Mouse (Mus musculus) erythroblast, embryonic 14.5 days (primary cell): ENCODE results near the gene Fam120b.

Experiments used
- GATA1 ChIP-seq: IDR thresholded peaks from 2 replicates; pipeline ENCODE4 v1.6.1; 2012; ENCODE audit warnings: low read length, inconsistent platforms, mixed read lengths
- TAL1 ChIP-seq: IDR thresholded peaks from 3 replicates; pipeline ENCODE4 v1.6.1; 2012; ENCODE audit warnings: low read length, inconsistent platforms, mixed read lengths

DNA sequence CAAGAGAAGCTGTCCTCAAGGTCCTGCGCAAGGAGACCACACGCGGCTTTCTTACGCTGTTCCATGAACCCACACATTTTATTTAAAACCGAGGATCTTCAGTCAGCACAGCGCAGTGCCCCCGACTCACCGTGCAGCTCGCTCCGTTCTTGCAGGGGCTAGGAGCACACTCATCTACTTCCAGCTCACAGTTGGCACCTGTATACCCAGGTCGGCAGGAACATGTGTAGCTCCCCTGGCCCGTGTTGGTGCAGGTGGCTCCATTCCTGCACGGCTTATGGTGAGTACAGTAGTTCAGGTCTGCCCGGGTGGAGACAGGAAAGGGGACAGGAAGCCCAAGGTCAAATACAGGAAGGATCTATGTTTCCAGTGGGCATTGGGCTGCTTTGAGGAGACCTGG is 25.6 kb upstream of the Fam120b start:
- no peak for TF ChIP-seq TAL1
- TF ChIP-seq GATA1: no peak
